Mouse (Mus musculus) thymus, adult 18-20 months (tissue): Measurements from ENCODE around the gene Nkapl.
A peak's percentile ranks its signal among the peaks of the same experiment; 100 is the strongest.
"Not testable (repeated sequence)": the region's sequence is repeated elsewhere in the genome, so short reads cannot be mapped to it uniquely, and the experiment has no call there.

Experiments
- DNase-seq, 2 experiments: peaks; one replicate each; pipeline ENCODE4 v3.0.0; 2022; ENCODE audit warnings: mixed read lengths in 2 of 2

Nkapl gene

DNA sequence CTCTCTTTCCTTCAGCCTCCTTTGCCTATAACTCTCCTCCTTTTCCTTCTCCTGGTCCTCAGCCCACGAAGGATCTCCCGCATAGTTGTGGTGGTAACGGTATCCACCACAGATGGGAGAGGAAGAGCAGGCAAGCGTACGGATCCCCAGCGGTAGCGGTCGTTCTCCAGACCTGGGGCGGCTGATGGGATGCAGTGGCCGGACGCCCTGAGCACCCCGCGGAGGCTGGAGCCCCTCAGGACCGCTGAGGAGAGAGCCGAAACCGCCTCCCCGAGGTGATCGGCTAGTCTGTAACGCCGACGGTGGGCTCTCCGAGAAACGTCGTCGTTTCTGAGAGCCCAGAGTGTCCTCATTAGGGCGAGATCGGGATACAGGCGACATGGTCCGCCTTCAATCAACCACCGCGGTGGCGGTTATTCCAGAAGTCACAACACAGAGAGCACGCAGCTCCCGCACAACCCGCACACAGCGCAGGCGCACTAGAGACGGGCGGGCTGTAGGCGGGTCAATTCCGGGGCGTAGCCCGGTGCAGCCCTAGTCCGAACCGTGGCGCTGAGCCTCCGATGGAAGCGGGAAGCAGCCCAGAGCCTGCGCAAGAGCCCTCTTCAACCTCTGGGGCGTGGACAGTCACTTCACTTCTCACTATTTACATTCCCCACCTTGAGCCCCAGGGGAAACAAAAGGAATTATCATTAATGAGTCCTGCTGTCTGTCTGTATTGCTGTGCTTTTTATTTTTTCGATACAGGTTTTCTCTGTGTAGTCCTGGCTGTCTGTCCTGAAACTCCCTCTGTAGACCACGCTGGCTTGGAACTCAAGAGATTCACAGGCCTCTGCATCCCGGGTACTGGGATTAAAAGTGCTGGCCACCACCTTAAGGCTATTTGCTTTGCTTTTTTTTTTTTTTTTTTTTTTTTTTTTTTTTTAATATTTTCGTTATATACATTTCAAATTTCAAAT lies at the start of gene Nkapl:
TSS of gene Nkapl (minus strand) at position 449 of the 959 bp plus-strand sequence.
- peak; percentile 24 to 29 for DNase-seq

DNA sequence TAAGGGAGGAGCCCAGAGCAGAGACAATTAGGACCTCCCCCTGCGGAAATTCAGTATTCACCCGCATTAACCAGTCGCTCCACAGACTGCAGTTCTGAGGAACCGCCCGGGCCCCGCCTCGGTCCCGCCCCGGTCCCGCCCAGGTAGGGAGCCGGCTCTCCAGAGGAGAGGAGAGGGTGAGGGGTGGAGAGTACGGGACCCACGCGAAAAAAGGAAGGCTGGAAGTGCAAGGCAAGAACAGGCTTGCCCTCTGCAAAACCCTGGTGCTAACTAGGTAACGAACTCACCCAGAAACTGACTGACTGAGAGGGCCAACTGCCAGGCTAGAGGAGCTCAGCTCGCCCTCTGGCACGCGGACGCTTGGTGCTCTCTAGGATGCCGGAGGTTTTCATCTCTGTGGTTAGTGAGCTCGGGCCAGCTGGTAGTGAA lies 37.9 kb upstream of the Nkapl start:
- DNase-seq: peak; percentile 58 to 66

DNA sequence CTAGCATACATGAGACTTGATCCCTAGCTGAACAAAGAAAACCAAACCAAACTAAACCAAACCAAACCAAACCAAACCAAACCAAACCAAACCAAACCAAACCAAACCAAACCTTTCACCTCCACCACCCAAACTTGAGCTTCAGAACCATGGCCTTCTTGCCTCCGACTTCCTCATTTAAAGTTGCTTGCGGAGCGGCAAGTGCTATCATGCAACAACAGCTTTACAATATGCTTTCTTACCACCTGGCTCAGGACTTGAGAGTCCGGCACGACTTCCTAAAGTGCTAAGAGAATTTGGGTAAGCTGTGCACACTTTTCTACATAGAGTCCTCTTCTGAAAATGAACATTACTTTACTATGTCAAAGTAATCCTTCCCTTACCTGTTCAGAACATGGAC lies 34.0 kb upstream of the Nkapl start:
- no peak for DNase-seq

DNA sequence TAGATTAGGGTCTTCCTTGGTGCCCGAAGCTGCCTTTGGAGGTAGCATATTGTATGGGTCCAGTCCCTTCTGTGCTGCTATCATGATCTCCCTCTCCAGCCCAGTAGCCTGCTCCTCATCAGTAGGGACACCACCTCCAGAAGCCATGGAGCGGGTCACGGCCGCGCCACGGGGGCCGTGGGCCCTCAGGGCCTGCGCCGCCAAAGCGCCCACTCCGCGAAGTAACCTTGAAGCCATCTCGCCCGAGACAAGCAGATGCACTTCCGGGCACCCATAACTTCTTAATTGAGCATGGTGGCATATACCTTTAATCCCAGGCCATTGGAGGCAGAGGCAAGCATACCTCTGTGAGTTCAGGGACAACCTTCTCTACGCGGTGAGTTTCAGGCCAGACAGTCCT lies 32.9 kb upstream of the Nkapl start, which contains the start of gene Gm11273:
TSS of gene Gm11273 (minus strand) at position 237 of the 400 bp plus-strand sequence.
- DNase-seq: not testable (repeated sequence)

GRCm38 (mm10) chr13:21495080-21495479 lies 26.8 kb upstream of the Nkapl start, which contains the start of gene AK157302:
AK157302 (plus strand) TSS chr13:21495223.
- no peak for DNase-seq

DNA sequence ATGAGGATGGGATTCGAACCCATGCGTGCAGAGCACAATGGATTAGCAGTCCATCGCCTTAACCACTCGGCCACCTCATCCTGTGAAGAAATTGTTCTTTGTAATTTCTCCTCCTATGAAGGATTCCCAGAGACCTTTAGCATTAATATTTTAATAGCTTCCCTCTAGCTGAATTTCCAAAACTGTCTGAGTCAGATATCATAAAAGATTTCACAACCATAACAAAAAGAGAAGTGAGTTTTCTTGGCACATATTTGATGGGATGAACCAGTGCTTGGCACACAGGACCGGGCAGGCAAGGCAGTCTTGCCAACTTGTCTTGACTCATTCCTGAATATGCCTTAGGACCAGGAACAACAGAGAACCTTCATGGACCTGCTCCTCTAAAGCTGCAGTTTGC lies 24.5 kb upstream of the Nkapl start:
- DNase-seq: no peak

DNA sequence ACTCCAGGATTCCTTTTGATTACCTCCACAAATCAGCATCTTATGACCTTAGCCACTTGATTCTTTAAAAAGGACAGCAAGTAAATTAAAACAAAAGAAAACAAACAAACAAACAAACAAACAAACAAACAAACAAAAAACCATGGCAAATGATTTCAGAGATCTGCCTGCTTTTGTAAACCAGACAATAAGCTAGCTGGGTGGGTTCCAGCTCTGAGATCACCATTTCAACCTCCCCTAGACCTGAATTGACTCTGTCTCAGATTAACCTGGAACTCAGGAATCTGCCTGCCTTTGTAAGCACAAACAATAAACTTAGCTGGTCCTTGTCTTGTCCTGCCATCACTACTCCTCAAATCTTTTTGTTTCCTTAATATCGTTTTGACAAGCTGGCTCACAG lies 18.6 kb upstream of the Nkapl start:
- no peak for DNase-seq

- DNase-seq: not testable (repeated sequence)
Observed at GRCm38 (mm10) chr13:21478759-21479670, 10.7 kb upstream of the Nkapl start, which contains the start of the genes Zkscan4 and Gm10065. Zkscan4 (plus strand) TSS chr13:21478907. Gm10065 (minus strand) TSS chr13:21479441.

DNA sequence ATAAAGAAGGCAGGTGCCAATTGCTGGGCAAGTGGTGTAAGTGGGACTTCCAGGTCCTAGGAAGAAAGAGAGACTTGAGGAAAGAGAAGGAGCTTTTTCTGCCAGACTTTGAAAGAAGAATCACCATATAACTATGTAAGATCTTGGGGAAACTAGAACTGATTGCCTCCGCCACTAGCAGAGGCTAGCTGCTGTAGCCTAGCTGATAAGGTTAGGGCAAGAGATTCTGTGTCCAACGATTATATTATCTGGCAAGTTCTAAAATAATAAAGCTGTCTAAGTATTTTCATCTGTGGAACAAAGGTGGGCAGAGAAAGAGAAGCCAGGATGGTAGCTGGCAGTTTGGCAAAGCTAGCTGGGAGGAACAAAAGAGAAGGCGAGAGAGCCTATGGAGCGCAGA lies 4.1 kb upstream of the Nkapl start:
- DNase-seq: no peak

- no peak for DNase-seq
Observed at GRCm38 (mm10) chr13:21469097-21469496, 788 bp upstream of the Nkapl start.

GRCm38 (mm10) chr13:21467336-21467735 lies 973 bp downstream of the Nkapl start:
- no peak for DNase-seq

DNA sequence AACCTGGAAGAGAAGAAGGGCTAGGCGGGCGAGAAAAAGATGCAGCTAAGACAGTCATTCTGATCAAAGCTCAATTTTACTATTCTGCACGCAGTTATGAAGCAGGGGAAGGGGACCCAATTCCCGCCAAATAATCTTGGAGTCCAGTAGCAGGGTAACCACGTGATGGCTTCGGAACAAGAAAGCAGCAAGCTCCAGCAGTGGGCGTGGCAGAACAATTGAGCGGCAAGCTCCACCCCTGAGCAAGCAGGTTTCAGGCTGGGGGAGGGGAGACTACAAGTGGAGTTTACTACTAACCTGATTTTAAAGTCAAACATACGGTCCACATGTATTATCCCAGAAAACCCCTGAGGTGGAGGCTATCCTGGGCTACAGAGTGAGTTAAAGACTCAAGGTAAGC lies 5.8 kb downstream of the Nkapl start:
- not testable (repeated sequence) for DNase-seq

DNA sequence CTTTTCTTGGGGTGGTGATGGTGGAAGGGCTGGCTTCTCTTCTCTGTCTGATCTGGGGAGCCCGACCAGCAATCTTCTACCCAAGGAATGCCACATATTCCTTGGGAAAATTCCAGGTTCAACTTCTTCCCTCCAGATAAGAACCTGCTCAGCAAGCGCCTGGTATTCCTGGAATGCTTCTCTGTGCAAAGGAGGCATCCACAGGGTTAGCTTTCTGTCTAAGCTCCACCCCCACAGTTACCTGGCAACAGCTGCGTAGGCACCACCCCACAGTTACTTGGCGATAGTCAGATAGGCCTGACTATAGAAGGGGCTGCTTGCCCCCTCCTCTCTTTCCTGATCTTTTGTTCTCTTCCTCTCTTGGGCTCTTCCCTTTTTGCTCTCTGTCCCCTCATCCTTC lies 12.0 kb downstream of the Nkapl start:
- no peak for DNase-seq

DNA sequence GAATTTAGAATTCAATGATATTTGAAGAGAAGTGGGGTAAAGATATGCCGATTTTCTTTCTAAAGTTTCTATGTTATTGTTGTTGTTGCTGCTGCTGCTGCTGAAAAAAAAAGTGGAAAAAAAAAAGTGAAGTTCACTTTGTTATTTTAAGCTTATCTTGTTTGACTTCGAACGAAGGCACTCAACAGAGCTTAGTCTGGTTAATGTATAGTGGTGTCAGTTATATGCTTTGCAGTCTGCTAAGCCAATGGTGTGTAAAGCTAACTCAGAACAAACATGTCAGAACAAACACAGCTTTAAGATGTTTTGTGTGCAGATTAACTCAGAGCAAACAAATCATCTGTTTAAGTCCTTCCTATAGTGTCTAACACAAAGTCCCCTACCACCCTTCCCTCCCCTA lies 14.2 kb downstream of the Nkapl start:
- no peak for DNase-seq

GRCm38 (mm10) chr13:21453449-21453848 lies 14.9 kb downstream of the Nkapl start, which contains the start of gene Zscan26:
Zscan26 (minus strand) TSS chr13:21453730.
- DNase-seq: peak; percentile 42 to 52

- no peak for DNase-seq
Observed at GRCm38 (mm10) chr13:21453042-21453441, 15.3 kb downstream of the Nkapl start.

- DNase-seq: no peak
Observed at GRCm38 (mm10) chr13:21447856-21448614, 20.3 kb downstream of the Nkapl start.

- DNase-seq: no peak
Observed at GRCm38 (mm10) chr13:21446796-21447195, 21.5 kb downstream of the Nkapl start.

DNA sequence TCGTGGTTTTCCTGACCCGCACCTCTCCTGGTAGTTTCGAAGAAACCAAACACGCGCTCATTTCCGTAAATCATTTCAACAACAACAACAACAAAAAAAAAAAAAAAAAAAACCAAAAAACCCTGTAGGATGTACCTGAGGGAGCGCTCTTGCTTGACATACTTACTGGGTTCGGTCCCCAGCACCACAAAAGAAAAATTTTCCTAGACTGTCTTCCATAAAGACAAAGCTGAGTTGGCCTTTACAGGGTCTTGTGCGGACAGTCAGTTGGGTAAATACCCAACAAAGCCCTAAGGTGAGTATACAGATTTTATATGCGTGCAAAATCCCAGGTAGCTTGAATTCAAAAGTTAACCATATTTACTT lies 27.1 kb downstream of the Nkapl start:
- no peak for DNase-seq

DNA sequence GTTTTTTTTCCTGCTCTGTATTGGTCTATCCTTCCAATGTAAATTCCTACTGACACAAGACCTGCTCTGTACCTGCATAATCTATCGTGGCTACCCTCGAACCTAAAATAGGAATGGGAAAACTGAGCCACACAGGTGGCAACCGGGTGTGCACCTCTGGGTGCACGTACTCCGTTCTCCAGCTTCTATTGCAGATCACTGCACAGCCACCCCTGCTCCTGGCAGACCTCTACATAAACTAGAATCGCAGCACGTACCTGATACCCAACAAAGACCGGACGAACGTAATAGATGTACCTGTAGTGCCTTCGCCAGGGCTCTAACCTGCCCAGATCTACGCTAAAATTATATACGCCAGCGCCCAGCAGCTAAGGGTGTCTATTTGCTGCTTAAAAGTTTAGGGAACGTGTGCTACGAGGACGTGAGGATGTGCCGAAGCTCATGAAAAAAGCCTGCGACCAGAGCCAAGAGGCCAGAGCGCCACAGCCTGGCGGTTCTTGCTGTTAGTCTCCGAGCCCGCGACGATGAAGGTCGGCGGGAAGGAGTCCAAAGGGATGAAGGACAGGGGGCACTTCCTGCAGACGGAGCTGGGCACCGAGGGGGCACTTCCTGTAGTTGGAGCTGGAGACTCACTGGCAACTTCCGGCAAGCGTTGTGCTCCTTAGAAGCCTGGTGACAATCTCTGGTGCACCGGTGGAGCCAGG lies 27.7 kb downstream of the Nkapl start, which contains the start of gene Pgbd1:
TSS of gene Pgbd1 (minus strand) at position 556 of the 704 bp plus-strand sequence.
- peak; percentile 28 to 55 for DNase-seq

- no peak for DNase-seq
Observed at GRCm38 (mm10) chr13:21435476-21435875, 32.8 kb downstream of the Nkapl start.
